Mouse (Mus musculus) liver, adult 2 months (tissue): ENCODE measurements around the gene Hes3.

Experiments used
- CTCF ChIP-seq: fragments of 200-500 bp; IDR thresholded peaks from 2 replicates; pipeline ENCODE4 v1.5.1; 2011; ENCODE audit warnings: low read depth, low read length, control low read depth
- POLR2A ChIP-seq: fragments of 200-500 bp; IDR thresholded peaks from 2 replicates; pipeline ENCODE4 v1.6.1; 2011; ENCODE audit warnings: low read length, control low read depth; ENCODE audit not compliant: insufficient read depth; ENCODE audit errors: extremely low read depth

DNA sequence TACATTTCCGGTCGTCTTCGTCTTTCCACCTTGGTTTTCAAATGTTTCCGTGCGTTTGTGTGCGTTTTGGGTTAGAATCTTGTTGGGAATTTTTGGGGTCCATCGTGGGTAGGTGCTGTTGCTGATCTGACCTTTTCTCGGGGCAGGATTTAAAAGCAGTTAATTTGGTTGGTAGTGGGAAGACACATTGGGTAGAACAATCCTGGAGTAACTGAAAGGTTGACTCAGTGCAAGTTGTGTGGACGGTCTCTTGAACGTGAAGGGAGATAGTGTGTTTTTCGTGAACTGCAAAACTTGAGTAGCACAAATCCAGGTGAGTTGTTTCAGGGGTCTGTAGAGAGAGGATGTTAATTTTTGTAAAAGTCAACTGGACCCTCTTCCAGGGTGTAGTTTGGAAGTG, 35.1 kb upstream of the Hes3 start:
- TF ChIP-seq CTCF (no peak), POLR2A (no peak)
